Mouse (Mus musculus) adrenal gland, adult (tissue): ENCODE measurements around the gene Gdf15.
"Not testable (repeated sequence)": the region's sequence is repeated elsewhere in the genome, so short reads cannot be mapped to it uniquely, and the experiment has no call there.

ENCODE experiments used
- DNase-seq, 2 experiments: peaks; one replicate each; pipeline ENCODE4 v3.0.0; 2022 to 2023; ENCODE audit warnings: low spot score in 1 of 2; ENCODE audit not compliant: inconsistent age in 2 of 2

Gdf15 gene

GRCm38 (mm10) chr8:70587955-70588354 lies 44.3 kb downstream of the Gdf15 start:
- not testable (repeated sequence) for DNase-seq

GRCm38 (mm10) chr8:70585258-70585652 lies 47.0 kb downstream of the Gdf15 start:
- peak; percentile 83 to 92 for DNase-seq

DNA sequence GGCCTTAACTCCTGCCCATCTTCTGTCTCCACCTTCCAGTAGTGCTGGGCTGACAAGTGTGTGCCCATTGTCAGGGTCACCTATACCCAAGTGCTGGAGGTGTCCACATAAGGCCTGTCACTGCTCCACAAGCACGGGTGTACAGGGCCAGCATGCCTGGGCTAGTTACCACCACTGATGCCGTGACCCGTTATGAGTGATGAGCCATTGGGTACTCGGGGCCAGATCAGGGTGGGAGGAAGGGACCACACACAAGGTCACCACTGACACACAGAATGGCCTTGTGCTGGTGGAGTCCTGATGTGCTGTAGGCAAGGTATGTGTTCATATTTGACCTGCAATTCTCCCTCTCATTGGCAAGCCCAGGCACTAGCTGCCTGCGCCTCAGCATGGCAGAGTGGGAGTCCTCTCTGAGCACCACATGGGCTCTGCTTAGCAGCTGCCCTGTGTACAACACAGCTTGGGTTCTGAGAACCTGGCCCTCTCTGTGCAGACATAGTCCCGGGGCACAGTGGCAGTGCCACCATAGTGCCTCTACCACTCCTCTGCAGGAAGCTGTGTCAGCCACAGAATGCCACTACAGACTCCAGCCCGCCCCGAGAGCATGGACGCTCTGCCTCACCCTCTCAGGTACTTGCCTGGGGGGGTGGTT lies 47.5 kb downstream of the Gdf15 start:
- DNase-seq, result peak; percentile 82 to 89

GRCm38 (mm10) chr8:70583476-70584387 lies 48.5 kb downstream of the Gdf15 start:
- peak in 1 of 2 experiments; percentile 85 for DNase-seq
